Mouse (Mus musculus) spleen, postnatal 10 days (tissue): Measurements from ENCODE around the gene Vasp.

ENCODE experiments used
- DNase-seq, 2 experiments: peaks; one replicate each; pipeline ENCODE4 v3.0.0; 2021 to 2022; ENCODE audit warnings: low spot score in 2 of 2

Vasp gene

GRCm38 (mm10) chr7:19271238-19272172 is at the start of gene Vasp:
Vasp (minus strand) TSS chr7:19271817.
- peak; percentile 78 to 88 for DNase-seq

DNA sequence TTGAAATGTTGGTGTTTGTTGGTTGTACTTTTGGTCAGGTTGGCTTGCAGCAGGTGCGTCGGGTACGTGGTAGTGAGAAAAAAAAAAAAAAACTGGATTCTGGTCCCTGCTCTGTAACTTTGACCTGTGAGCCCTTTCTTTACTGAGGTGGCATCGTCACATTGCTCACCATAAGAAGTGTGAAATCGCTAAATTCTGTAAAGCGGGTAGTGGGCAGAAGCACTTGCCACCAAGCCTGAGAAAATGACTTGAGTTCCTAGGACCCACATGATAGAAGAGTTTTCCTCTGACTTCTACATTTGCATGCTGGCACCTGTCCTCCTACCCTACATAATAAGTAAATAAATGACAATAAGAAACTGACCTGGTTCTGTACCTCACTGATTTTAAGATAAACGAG is 49.0 kb upstream of the Vasp start:
- DNase-seq: no peak

GRCm38 (mm10) chr7:19319906-19320305 is 48.3 kb upstream of the Vasp start:
- DNase-seq: peak; percentile 63 to 91

GRCm38 (mm10) chr7:19319458-19319857 is 47.8 kb upstream of the Vasp start:
- DNase-seq: no peak

GRCm38 (mm10) chr7:19318676-19319075 is 47.1 kb upstream of the Vasp start:
- DNase-seq: no peak

GRCm38 (mm10) chr7:19318201-19318600 is 46.6 kb upstream of the Vasp start:
- no peak for DNase-seq

- peak in 1 of 2 experiments; percentile 36 for DNase-seq
Observed at GRCm38 (mm10) chr7:19316451-19317161, 45.0 kb upstream of the Vasp start.

- DNase-seq: no peak
Observed at GRCm38 (mm10) chr7:19314033-19314432, 42.4 kb upstream of the Vasp start.

DNA sequence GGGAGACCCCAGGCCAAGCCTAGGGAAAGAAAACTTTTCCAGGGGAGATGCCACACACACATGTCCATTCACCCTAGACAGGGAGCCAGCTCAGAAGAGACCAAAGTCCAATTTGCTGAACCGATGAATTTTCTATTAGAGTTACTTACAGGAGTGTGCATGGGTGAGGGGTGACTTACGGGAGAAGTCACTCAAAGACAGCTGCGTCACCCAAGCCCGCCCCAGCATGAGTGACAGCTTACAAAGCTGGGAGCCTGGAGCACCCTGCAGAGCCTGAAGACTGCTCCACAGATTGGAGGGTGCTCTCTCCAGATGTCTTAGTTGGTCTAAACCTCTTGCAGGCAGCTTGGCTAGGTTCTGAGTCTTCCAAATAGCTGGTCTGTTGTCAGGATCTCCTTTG is 40.4 kb upstream of the Vasp start:
- DNase-seq: no peak

DNA sequence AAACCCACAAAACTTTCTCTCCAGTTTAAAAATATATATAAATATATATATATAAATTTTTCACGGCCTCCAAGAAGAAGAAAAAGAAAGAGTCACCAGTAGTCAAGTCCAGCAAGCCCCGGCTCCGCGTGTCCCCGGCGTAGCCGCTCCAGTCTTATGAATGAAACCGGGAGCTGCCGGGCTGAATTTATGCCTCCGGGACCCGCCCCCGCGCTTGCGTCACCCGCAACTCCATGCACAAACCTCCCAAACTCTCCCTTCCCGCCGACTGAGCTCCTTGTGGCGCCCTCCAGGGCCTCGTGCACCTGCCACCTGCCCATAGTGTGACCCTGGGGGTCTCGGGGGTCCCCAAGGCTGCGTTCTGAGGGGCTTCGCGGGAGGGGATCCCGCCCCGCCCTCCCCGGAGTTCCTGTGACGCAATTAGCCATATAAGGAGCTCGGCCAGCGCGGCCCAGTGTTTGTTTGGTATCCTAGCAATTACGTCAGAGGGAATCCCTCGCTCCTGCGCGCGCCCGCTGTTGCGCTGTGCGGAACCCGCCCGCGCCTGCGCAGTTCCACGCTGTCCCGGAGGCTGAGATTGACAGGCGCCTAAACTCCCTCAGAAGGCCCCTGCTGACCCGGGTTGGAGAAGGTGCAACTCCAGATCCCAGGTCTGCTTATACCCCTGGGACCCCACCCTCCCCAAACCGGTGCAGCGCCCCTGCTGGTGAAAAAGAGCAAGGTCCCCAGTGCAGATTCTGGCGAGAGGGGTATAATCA is 38.4 kb upstream of the Vasp start, which contains the start of gene Fosb:
TSS of gene Fosb (minus strand) at position 168 of the 758 bp plus-strand sequence.
- DNase-seq: peak; percentile 80 to 94

DNA sequence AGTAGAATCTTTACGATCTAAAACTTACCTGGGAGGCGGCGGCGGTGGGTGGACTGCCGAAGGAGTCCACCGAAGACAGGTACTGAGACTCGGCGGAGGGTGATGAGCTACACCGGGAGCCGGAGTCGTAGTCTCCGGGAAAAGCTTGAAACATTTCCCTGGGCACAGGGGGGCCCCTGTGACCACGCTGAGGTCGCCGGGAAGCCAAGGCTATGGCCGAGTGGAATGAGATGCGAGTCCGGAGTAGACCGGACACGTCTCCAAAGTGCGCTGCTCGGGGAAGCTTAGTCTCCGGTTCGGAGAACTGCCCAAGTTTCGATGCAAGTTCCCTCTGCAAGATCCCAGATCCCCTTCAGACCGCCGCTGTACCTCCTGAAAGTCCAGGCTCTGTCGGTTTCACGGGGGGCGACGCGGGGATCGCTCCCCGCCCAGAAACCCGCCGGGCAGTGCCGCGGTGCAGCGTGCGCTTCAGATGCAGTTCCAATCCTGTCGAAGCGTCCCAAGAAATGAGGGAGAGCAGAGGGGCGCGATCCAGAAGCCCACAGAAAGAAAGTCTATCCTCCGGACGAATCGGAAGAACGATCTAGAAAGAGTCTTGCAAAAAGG is 37.8 kb upstream of the Vasp start:
- DNase-seq: peak in 1 of 2 experiments; percentile 33

- peak; percentile 78 to 94 for DNase-seq
Observed at GRCm38 (mm10) chr7:19308454-19309277, 37.0 kb upstream of the Vasp start.

DNA sequence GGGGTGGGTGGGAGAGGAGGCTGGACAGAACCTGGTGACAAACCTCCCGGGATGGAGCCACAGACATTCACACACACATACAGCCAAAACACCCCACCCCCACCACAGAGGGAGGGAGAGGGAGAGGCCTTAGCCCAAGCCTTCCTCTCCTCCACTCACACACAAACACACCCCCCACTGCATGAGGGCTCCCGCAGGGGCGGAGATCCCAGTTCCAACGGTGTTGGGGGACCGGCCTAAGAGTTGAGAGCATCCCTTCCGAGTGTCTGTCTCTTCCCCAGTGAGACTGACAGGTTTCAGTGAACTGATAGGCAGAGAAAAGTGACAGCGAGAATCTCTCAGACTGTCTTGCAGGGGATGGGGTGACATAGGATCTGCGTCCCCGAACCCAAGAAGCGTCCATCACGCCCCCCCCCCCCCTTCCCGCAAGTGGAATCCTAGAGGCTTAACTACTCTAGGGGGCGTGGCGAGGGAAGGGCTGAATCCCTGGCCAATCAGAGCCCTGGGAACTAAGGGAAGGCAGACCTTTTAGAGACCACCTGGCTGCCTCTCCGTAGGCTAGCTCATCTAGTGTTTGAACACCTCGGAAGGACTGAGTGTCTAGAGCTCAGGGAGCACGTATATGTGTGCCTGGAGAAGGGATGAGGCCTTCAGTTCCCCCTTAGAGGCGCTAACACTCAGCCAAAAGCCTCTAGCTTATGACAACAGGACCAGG is 36.3 kb upstream of the Vasp start:
- DNase-seq: peak in 1 of 2 experiments; percentile 72

GRCm38 (mm10) chr7:19306819-19307738 is 35.5 kb upstream of the Vasp start:
- DNase-seq: no peak

DNA sequence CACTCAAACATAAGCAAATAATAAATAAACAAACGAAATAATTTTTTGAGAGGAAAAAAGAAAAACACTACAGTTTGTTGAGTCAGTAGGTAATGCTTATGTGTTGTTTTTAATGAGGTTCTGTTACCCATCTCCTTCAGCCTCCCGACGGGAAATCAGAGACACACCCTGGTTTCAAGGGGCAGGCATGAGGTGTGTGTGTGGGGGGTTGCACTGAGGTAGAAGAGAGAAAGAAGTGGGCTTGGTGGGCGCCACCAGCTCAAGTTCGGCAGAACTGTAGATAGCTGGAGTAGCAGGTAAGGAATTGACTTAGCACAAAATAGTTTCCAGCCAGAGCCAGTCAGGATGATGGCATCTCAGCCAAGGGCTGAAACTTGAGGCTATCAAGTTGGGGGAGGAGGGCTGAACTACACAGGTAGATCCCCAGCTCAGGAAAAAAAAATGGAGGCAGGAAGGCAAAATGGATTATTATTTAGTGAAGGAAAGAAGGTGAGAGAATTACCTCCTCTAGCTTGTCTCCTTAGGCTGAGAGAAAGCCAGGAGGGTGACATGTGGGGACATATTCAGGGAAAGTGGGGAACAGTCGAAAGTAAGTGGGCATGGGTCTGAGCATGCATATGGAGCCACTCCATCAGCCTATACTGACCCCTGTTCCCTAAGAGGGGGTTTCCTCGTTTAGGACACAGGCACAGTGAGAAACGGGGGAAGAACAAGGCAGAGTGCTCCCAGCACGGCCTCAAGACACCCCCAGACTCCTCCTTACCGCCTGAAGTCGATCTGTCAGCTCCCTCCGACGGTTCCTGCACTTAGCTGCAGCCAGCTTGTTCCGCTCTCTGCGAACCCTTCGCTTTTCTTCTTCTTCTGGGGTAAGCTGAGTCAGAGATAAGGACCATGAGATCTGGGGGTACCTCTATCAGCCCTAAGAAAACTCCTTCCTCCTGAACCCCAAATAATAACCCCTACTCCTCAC is 34.5 kb upstream of the Vasp start:
- DNase-seq: no peak

DNA sequence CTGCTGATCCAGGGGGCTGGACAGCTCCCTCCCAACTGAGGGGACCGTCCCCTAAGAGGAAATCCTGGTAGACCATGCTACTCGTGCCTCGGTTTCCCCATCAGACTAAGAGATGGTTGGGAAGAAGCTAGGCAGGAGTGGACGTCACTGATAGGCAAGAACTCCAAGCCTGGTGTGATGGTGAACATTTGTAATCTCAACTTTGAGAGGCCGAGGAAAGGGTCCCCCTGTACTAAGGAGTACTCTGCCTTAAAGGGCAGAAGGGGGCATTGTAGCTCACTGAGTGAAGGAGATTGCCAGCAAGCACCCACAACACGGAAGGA is 33.8 kb upstream of the Vasp start:
- DNase-seq: no peak

DNA sequence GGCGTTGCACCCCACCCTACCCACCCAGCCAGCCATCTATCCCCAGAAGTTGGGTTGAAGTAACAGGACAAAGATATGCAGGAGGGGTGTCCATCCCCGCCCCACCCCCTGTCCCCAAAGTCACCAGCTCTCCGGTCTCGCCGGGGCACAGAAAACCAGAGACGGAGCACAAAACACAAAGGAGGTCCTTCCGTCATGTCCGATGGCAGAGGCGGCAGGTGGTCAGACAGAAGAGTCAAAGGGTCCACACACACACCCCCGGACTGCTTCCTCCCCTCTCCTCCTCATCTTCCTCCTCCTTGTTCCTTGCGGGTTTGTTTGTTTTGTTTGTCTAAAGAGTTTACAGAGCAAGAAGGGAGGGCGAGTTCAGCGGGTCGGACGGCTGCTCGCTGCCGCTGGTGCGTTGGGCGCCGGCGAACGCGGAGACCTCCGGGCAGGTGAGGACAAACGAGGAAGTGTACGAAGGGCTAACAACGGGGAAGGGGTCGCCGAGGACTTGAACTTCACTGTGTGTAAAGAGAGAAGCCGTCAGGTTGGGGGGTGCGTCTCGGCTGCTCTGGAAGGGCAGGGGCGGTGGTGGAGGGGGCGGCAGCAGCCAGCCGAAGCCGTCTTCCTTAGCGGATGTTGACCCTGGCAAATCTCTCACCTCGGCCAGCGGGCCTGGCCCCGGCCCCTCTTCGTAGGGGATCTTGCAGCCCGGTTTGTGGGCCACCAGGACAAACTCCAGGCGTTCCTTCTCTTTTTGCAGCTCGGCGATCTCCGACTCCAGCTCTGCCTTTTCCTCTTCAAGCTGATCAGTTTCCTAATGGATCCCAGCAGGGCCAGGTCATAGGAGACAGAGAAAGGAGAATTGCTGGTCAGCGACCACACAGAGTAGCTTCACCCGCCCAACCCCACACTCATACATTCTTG is 33.1 kb upstream of the Vasp start:
- DNase-seq: no peak
